Mouse (Mus musculus): ENCODE measurements around the gene Map3k7cl. TPM values are rescaled to one million over a fixed set of nuclear protein-coding genes. Genes with fewer than 3 reads are reported as not detected.

Gene Map3k7cl
- total RNA-seq, 2 experiments from 2014 or later: 2.2 to 2.3 TPM

DNA sequence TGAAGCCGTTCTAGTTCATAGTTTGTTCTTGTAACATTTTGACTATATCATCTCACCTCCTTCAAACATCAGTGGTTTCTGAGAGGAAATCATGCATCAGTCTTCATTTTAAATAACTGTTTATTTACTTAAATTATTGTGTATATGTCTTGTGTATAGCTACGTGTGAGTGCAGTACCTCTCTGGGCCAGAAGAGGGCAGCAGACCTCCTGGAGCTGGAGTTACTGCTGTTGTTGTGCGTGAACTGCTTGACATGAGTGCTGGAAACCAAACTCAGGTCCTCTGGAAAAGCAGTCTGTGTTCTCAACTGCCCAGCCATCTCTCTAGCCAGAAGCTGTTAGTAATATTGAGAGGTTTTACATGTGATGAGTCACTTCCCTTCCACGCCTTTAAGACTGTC, 73.6 kb downstream of the Map3k7cl start:
- intact Hi-C loops (cut with DNase I): no loop called here
- DNase-seq (ENCODE audit: low spot score): no peak

DNA sequence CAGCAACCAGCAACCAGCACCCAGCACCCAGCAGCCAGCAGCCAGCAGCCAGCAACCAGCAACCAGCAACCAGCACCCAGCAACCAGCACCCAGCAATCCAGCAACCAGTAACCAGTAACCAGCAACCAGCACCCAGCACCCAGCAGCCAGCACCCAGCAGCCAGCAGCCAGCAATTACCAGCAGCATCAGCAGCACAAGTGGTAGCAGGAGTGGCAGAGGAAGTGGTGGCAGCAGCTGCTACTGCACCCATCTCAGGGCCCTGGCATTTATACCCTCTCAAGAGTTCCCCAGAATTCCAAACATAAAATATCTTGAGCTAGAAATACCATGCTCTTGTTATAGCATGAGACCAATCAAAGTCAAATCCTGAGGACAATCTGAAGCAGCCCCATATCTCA, 81.6 kb downstream of the Map3k7cl start:
- intact Hi-C loops (cut with DNase I): no loop called here
- DNase-seq (ENCODE audit: low spot score): no peak

DNA sequence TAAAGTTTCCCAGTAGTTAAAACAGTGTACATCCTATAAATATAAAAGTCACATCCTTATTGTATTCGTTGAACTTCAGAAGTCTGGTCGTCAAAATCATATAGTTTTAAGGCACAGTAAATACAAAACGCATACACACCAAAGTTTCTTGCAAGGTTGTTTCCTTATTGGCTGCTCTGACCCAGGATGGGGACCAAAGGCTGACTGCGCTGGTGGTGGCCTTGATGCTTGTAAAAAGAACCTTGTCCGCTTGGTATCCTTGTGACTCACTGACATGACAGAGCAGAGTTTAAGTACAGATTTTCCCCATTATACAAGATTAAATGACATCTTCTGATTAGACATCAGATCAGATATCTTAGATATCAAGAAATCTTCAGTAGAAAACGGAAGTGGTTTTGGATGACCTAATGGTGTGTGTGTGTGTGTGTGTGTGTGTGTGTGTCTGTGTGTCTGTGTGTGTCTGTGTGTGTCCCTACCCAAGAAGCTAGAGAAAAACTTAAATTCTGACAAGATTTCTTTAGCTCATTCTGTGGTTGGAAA, 82.2 kb downstream of the Map3k7cl start:
- intact Hi-C loops (cut with DNase I): no loop called here
- DNase-seq (ENCODE audit: low spot score): no peak

DNA sequence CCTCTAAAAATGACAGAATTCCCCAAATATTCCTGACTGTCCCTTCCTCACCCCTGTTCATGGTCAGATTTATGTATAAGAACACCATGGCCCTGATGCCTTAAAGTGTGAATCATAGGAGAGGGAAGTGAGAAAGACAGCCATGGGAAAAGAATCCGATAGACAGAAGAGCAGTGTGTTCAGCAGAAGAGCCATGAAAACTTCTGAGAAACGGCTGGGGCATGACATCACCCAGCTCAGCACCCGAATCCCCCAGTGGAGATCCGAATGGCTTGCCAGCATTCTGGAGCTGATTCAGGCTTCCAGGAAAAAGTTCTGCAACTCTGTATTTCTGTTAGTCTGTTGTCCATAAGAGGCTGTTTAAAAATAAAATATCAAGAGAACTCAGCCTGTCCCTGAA, 82.7 kb downstream of the Map3k7cl start:
- intact Hi-C loops (cut with DNase I): no loop called here
- DNase-seq (ENCODE audit: low spot score): peak; percentile 23

DNA sequence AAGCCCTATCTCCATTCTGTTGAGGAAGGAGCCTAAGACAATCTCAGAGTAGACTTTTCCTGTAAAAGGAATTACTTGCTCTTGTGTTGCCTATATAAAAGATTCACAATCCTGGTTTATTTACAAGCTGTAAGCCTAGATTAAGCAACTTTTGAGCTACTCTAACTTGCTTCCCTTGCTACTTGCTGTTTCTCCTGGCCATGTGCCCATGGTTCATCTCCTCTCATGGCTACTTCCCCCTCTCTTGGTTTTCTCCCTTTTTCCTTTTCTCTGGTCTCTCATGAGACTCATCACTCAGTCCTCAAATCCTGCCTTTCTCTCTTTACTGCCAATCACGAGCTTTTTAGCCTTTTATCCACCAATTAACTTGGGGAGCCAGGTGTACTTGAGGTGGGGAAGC, 85.0 kb downstream of the Map3k7cl start:
- DNase-seq (ENCODE audit: low spot score): no peak
- intact Hi-C loops (cut with DNase I): no loop called here

DNA sequence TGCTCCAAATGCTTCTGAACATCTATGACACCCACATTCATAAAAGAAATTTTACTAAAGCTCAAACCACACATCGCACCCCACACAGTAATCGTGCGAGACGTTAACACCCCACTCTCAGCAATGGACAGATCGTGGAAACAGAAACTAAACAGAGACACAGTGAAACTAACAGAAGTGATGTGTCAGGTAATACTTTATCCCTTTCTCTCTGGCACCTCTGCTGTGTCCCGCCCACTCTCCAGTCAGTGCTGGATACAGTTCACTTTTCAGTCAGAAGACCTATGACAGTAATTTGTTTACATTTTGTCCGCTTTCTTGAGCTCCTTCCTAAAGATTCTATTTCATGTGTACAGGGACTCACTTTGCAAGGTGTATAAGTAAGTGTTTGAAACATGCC, 89.1 kb downstream of the Map3k7cl start:
- no peak for DNase-seq (ENCODE audit: low spot score)
- intact Hi-C loops (cut with DNase I): no loop called here

DNA sequence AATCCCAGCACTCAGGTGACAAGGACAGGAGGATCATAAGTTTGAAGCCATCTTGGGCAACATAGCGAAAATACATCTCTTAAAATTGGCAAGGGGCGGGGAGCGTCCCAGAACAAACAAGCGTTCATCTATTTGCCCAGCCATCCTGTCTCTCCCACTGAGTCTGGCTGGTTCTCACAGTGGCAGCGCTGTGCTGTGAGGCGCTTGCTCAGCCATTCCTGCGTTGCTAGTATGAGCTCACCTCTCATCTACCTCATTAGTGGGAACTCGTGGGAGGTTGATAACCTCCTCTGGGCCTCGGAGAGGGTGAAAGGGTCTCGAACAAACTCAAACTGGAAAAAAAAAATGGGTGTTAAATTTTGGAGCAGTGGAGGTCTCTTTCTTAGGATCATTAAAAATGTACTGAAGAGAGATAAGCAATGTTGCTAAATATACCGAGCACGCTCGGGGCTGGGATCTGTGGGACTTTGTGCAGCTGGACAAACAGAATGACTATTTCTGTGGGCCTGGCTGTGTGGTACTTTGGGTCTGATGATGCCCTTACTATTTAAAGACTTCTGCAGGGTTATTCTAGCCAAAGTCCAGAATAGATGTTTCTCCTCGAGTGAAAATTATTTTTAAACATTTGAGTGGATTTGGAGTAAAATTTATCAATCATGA, 91.1 kb downstream of the Map3k7cl start:
- DNase-seq (ENCODE audit: low spot score): no peak
- intact Hi-C loops (cut with DNase I): no loop called here

Other genes with a start within 250 kb of the Map3k7cl start
- 10 to 100 TPM; 16.0 to 17.2 TPM for gene N6amt1, start 199.1 kb upstream of the Map3k7cl start, total RNA-seq (2021)
- 10 to 100 TPM; 19.7 to 21.8 TPM for gene Ltn1, start 120.7 kb upstream of the Map3k7cl start, total RNA-seq (2021)
- 1 to 10 TPM; 4.9 to 5.8 TPM for gene Rwdd2b, start 112.8 kb upstream of the Map3k7cl start, total RNA-seq (2021)
- gene Usp16, start 98.6 kb upstream of the Map3k7cl start, total RNA-seq (2021): 10 to 100 TPM; 46.1 to 47.1 TPM
- gene Cct8, start 57.5 kb upstream of the Map3k7cl start, total RNA-seq (2021): 100 to 1,000 TPM; 144 to 174 TPM
- gene Bach1, start 145.6 kb downstream of the Map3k7cl start, total RNA-seq (2021): 10 to 100 TPM; 25.8 to 33.0 TPM

Data from heart, postnatal 25 days (tissue).